Mouse (Mus musculus): Measurements from ENCODE around the gene Adcy9. TPM values are rescaled to one million over a fixed set of nuclear protein-coding genes. Genes with fewer than 3 reads are reported as not detected.

Gene Adcy9
- total RNA-seq (2023) = 2.4 TPM

DNA sequence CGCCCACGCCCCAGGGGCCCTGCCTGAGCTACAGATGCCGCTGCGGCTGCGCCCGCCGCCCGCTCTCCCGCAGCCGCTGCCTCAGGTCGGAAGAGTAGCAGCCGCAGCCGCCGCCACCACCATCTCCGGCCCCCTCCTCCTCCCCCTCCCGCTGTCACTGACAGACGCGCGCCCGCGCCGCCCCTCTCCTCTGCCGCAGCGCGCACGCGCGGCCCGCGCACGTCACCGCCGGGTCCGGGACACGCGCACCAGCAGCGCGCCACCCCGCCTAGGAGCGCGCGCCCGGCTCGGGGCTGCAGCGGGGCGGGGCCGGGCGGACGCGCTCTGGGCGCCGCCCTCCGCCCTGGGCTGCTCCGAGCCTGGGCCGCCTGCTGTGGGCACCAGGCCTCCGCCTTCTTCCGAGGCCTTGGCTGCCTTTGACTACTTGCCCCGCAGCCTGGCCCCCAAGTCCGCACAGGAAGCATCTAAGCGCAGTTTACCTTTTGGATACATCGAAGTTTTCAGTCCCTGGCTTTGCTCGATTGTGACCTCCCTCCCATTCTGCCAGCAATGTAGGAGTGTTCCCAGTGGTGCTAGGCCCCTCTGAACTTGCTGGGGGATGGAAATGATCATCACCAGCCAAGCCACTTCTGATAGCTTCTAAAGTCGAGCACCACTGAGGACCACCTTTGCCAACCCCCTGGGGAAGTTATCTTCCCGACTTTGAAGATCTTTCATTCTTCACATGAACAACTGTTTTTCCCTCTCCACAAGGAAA is at the start of gene Adcy9:
Adcy9 (minus strand) TSS at position 201 of the 757 bp plus-strand sequence.

Other genes starting within 250 kb of the Adcy9 start
- 169 TPM for gene Crebbp, start 206.5 kb downstream of the Adcy9 start, total RNA-seq (2023)
- gene Srl, start 121.3 kb upstream of the Adcy9 start, total RNA-seq (2023) = 0.44 TPM
- gene Tfap4, start 139.4 kb upstream of the Adcy9 start, total RNA-seq (2023) = 19.3 TPM
- 0.29 TPM for gene Glis2, start 174.2 kb upstream of the Adcy9 start, total RNA-seq (2023)
- gene Pam16, start 204.5 kb upstream of the Adcy9 start, total RNA-seq (2023) = 39.3 TPM
- gene Vasn, start 219.4 kb upstream of the Adcy9 start, total RNA-seq (2023) = not detected
- 20.4 TPM for gene Dnaja3, start 219.5 kb upstream of the Adcy9 start, total RNA-seq (2023)